Mouse (Mus musculus) cerebellum, adult 2 months (tissue): ENCODE measurements around the gene Nucks1.

ENCODE experiments used
- CTCF ChIP-seq: fragments of 200-500 bp; IDR thresholded peaks from 2 replicates; pipeline ENCODE4 v1.5.1; 2011; ENCODE audit warnings: low read depth, mild to moderate bottlenecking, control low read depth, low read length, moderate library complexity, borderline replicate concordance; ENCODE audit not compliant: insufficient read depth
- POLR2A ChIP-seq: fragments of 200-500 bp; IDR thresholded peaks from 2 replicates; pipeline ENCODE4 v1.6.1; 2011; ENCODE audit warnings: low read length, control low read depth, borderline replicate concordance; ENCODE audit not compliant: insufficient read depth

- TF ChIP-seq CTCF (no peak), POLR2A (no peak)
Observed at GRCm38 (mm10) chr1:131945674-131946440, 35.5 kb downstream of the Nucks1 start.
